ENCODE assay signal across 9 mouse cellular contexts in the genomic region with DNA sequence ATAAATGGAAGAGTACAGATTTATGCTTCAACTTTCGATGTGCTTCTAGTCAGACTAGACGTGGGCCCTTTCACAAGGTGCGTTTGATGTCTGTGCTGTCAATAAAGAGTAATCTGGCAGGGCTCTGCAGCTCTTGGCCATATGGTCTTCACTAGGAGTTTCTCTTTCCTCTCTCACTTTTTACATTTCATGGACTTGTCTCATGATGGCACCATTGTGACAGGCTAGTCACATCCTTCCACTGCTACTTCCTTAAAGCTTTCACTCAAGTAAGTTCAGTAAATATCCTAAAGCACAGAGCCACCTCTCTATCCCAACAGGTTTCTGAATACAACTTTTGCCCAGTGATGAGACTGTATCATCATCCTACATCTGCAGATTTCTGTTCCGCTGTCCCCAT. TPM values are rescaled to one million over a fixed set of nuclear protein-coding genes. Genes with fewer than 3 reads are reported as not detected.
A peak's percentile ranks its signal among the peaks of the same experiment; 100 is the strongest.
DNase-seq lines count a peak whose midpoint lies in the region; ATAC-seq and TF ChIP-seq lines count a peak whose summit lies in the region.
"Had no signal": no experiment of that assay in that cellular context is flagged by ENCODE, and none has a peak within 500 bp of the region (broad histone marks: within the 10 kb centered on the region; RNA-seq: fewer than 3 reads in every experiment).

No protein-coding gene starts in this region.

- H3K27me3 ChIP-seq in intestine, postnatal 0 days (replicated peaks; ENCODE audit: control insufficient read depth, insufficient read depth, low read length): no peaks in the 10 kb centered on the region
- no peaks in the 10 kb centered on the region for H3K27me3 ChIP-seq in intestine, embryonic 15.5 days (replicated peaks)
- no peaks in the 10 kb centered on the region for H3K27me3 ChIP-seq in liver, embryonic 14.5 days (ENCODE audit: control insufficient read depth, insufficient read depth, low read length)
- H3K27me3 ChIP-seq: neural tube, embryonic 13.5 days had no signal

- no peak overlapping the region for H3K27ac ChIP-seq in intestine, postnatal 0 days (ENCODE audit: low read depth, low read length)
- no peak overlapping the region for H3K27ac ChIP-seq in intestine, embryonic 15.5 days
- no peak overlapping the region for H3K27ac ChIP-seq in liver, embryonic 14.5 days
- H3K27ac ChIP-seq: neural tube, embryonic 13.5 days had no signal

- H3K4me2 ChIP-seq in intestine, postnatal 0 days (replicated peaks; ENCODE audit: low read depth): no peak overlapping the region
- H3K4me2 ChIP-seq in intestine, embryonic 15.5 days (replicated peaks): no peak overlapping the region
- H3K4me2 ChIP-seq in liver, embryonic 14.5 days (ENCODE audit: low read depth): no peak overlapping the region
- H3K4me2 ChIP-seq: neural tube, embryonic 13.5 days had no signal

- TF ChIP-seq POLR2A in brain, embryonic 14.5 days (IDR thresholded peaks at IDR 0.05; ENCODE audit: borderline replicate concordance, extremely low read depth, insufficient read depth, insufficient read length, poor library complexity, severe bottlenecking): no peak

- H3K4me1 ChIP-seq in intestine, postnatal 0 days (replicated peaks; ENCODE audit: control insufficient read depth, insufficient read depth, low read length): no peaks in the 10 kb centered on the region
- no peaks in the 10 kb centered on the region for H3K4me1 ChIP-seq in intestine, embryonic 15.5 days (replicated peaks)
- H3K4me1 ChIP-seq in liver, embryonic 14.5 days (replicated peaks; ENCODE audit: control insufficient read depth in 2 of 2, insufficient read depth in 2 of 2, low read length in 1 of 2): peaks cover 8 to 25% of the 10 kb centered on the region in 2 experiments

- no peaks in the 10 kb centered on the region for H3K9me3 ChIP-seq in intestine, postnatal 0 days (ENCODE audit: control insufficient read depth)
- no peaks in the 10 kb centered on the region for H3K9me3 ChIP-seq in intestine, embryonic 15.5 days
- no peaks in the 10 kb centered on the region for H3K9me3 ChIP-seq in liver, embryonic 14.5 days (ENCODE audit: control insufficient read depth, low read length)
- H3K9me3 ChIP-seq: neural tube, embryonic 13.5 days had no signal

- peak; percentile 72 for TF ChIP-seq CTCF in intestine, postnatal 0 days (IDR thresholded peaks at IDR 0.05; ENCODE audit: low read depth)
- TF ChIP-seq CTCF in brain, embryonic 14.5 days (IDR thresholded peaks at IDR 0.05; ENCODE audit: borderline replicate concordance, extremely low read depth, insufficient read depth, insufficient read length): no peak
- TF ChIP-seq CTCF in liver, embryonic 14.5 days (IDR thresholded peaks at IDR 0.05; ENCODE audit: low read depth): peak; percentile 27; the same call in 1 of the 2 replicates

- ATAC-seq in intestine, postnatal 0 days: no peak
- ATAC-seq in intestine, embryonic 15.5 days: no peak
- ATAC-seq in CD4-positive, CD25-positive, alpha-beta regulatory T cell, adult 4 months: peak; percentile 47
- ATAC-seq in liver, embryonic 14.5 days (ENCODE audit: insufficient read depth): peak; percentile 16; the same call in 1 of the 2 replicates

- no peak overlapping the region for H3K4me3 ChIP-seq in intestine, postnatal 0 days (ENCODE audit: low read depth, low read length)
- no peak overlapping the region for H3K4me3 ChIP-seq in intestine, embryonic 15.5 days (replicated peaks)
- no peak overlapping the region for H3K4me3 ChIP-seq in liver, embryonic 14.5 days (ENCODE audit: insufficient read depth in 1 of 2, low read depth in 2 of 2, low read length in 2 of 2)
- H3K4me3 ChIP-seq: neural tube, embryonic 13.5 days had no signal

- no peak for TF ChIP-seq EP300 in liver, embryonic 14.5 days (IDR thresholded peaks at IDR 0.05; ENCODE audit: low read depth)

- 66% methylated on average over 4 of the region's 4 CpGs for WGBS in intestine, postnatal 0 days
- WGBS in intestine, embryonic 15.5 days: 65% methylated on average over 4 of the region's 4 CpGs
- 54% methylated on average over 4 of the region's 4 CpGs for WGBS in liver, embryonic 14.5 days (ENCODE audit: insufficient replicate concordance)

- no peak overlapping the region for H3K9ac ChIP-seq in intestine, postnatal 0 days (ENCODE audit: low read depth, low read length)
- no peak overlapping the region for H3K9ac ChIP-seq in intestine, embryonic 15.5 days
- H3K9ac ChIP-seq in liver, embryonic 14.5 days (replicated peaks): no peak overlapping the region
- H3K9ac ChIP-seq: neural tube, embryonic 13.5 days had no signal

- H3K36me3 ChIP-seq in intestine, postnatal 0 days (ENCODE audit: control insufficient read depth, insufficient read depth): no peaks in the 10 kb centered on the region
- no peaks in the 10 kb centered on the region for H3K36me3 ChIP-seq in intestine, embryonic 15.5 days
- no peaks in the 10 kb centered on the region for H3K36me3 ChIP-seq in liver, embryonic 14.5 days (replicated peaks; ENCODE audit: control insufficient read depth, insufficient read depth, low read depth)
- H3K36me3 ChIP-seq: neural tube, embryonic 13.5 days had no signal

- DNase-seq in brain, embryonic 14.5 days (ENCODE audit: low read depth): peak; percentile 56
- DNase-seq in liver, embryonic 14.5 days (ENCODE audit: low read depth in 3 of 3, low spot score in 3 of 3): no peak
- DNase-seq in testis, postnatal 14 days (ENCODE audit: low spot score): no peak
- DNase-seq in spleen, postnatal 14 days (ENCODE audit: low spot score in 2 of 2): no peak
- DNase-seq in adrenal gland, postnatal 10 days: no peak

RNA-seq across cellular contexts. Expression of a gene that starts 35.7 kb away (rescaled TPM):
- 33.7 and 35.1 TPM in 2 replicates for polyA plus RNA-seq in intestine, postnatal 0 days (2015; fragmentation: Nextera tagmentation; extraction: Ambion mirVana)
- polyA plus RNA-seq in intestine, embryonic 15.5 days (2015; fragmentation: Nextera tagmentation; extraction: Ambion mirVana): 66.8 and 69.9 TPM in 2 replicates
- polyA plus RNA-seq in CD4-positive, CD25-positive, alpha-beta regulatory T cell, adult 4 months (2017; shearing (Covaris generic)): 10 to 100 TPM; 57.3 to 62.9 TPM
- 48.8 and 50.2 TPM in 2 replicates for polyA plus RNA-seq in brain, embryonic 14.5 days (2012; rRNA removed)
- 18.1 and 32.3 TPM in 2 replicates for polyA plus RNA-seq in liver, embryonic 14.5 days (2012; rRNA removed)
- 34.1 and 34.7 TPM in 2 replicates for polyA plus RNA-seq in liver, embryonic 14.5 days (2014; fragmentation: Nextera tagmentation; extraction: Ambion mirVana)
- total RNA-seq in adrenal gland, postnatal 10 days (2021): 10 to 100 TPM; 46.0 to 52.6 TPM

Comparison
In these comparisons a context has a peak if more than half of its experiments do, and no peak if none do; other contexts are left out.
1. ATAC-seq: peak in CD4-positive, CD25-positive, alpha-beta regulatory T cell, adult 4 months (single experiment) and liver, embryonic 14.5 days (single experiment); none in intestine, postnatal 0 days (single experiment) and intestine, embryonic 15.5 days (single experiment).